Mouse (Mus musculus): ENCODE measurements around the gene Odc1. TPM values are rescaled to one million over a fixed set of nuclear protein-coding genes. Genes with fewer than 3 reads are reported as not detected.

The Odc1 gene
- polyA plus RNA-seq (2014; fragmentation: Nextera tagmentation; extraction: Ambion mirVana), result 339 and 354 TPM in 2 replicates

- H3K9ac ChIP-seq (ENCODE audit: low read length), result peak within 1 kb of the TSS; percentile 96
These were observed at the start of gene Odc1 for GRCm38 (mm10) chr12:17544209-17545106. Odc1 (plus strand) TSS chr12:17544794.

GRCm38 (mm10) chr12:17494809-17495208 is 49.8 kb upstream of the Odc1 start:
- Histone ChIP-seq H3K4me1 (replicated peaks; ENCODE audit: control insufficient read depth, insufficient read depth, low read length) (0 out of 2 replicates have a peak, but pooled peaks cover 3% of the 10 kb centered on the region), H3K27me3 (ENCODE audit: control insufficient read depth, insufficient read depth, low read length) (no peaks in the 10 kb centered on the region), H3K36me3 (ENCODE audit: control insufficient read depth, insufficient read depth, low read length) (no peaks in the 10 kb centered on the region), H3K9me3 (ENCODE audit: control insufficient read depth, low read length) (no peaks in the 10 kb centered on the region), H3K4me2 (ENCODE audit: low read depth, low read length, severe bottlenecking) (no peak overlapping the region), H3K4me3 (ENCODE audit: low read depth, low read length) (no peak overlapping the region), H3K27ac (ENCODE audit: low read depth, low read length) (no peak overlapping the region), H3K9ac (ENCODE audit: low read length) (no peak overlapping the region)
- ATAC-seq (replicated peaks; ENCODE audit: low FRiP score), result no peak
- 68% methylated on average over 4 of the region's 4 CpGs for WGBS
- DNase-seq (ENCODE audit: low spot score), result no peak

More at GRCm38 (mm10) chr12:17544209-17545106, at the start of gene Odc1:
- DNase-seq (ENCODE audit: low spot score) (peak; percentile 100), ATAC-seq (replicated peaks; ENCODE audit: low FRiP score) (peak; percentile 97)
- peak within 1 kb of the TSS; percentile 81 for H3K27ac ChIP-seq (ENCODE audit: low read depth, low read length)
- H3K4me1 ChIP-seq (replicated peaks; ENCODE audit: control insufficient read depth, insufficient read depth, low read length), result peaks cover 3% of the 10 kb centered on the region; the same call in 1 of the 2 replicates
- peak within 1 kb of the TSS; percentile 77 for H3K4me2 ChIP-seq (ENCODE audit: low read depth, low read length, severe bottlenecking)
- under 1% methylated on average over 73 of the region's 98 CpGs for WGBS
- H3K9me3 ChIP-seq (ENCODE audit: control insufficient read depth, low read length), result no peaks in the 10 kb centered on the region
- H3K27me3 ChIP-seq (ENCODE audit: control insufficient read depth, insufficient read depth, low read length), result no peaks in the 10 kb centered on the region
- H3K36me3 ChIP-seq (ENCODE audit: control insufficient read depth, insufficient read depth, low read length), result peaks cover 4% of the 10 kb centered on the region; the same call in 1 of the 2 replicates
- H3K4me3 ChIP-seq (ENCODE audit: low read depth, low read length), result peak within 1 kb of the TSS; percentile 86

DNA sequence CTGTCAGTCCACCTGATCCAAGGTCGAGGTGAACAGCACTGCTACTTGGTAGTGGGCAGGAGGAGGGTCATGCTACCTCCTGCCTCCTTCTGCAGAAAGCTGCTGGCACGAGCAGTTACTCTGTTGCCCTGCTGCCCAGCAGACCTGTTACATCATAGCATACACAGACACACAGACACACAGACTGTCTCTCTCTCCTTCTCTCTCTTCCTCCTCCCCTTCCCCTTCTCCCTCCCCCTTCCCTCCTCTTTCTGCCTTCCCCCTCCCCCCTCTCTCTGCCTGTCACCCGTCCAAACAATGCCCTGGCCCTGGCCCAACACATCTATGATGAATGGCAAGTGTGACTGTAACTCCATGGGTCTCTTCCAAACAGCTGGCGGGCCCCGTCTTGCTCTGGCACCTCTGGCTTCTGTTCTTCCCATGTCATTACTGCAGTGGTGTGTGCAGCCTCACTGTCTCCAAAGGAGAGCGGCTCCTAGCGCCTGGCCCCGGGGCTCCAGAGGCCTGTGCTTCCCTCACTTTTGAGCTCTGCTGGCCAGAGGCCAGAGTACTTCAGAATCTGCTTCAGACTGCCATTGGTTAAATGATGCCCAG is 48.6 kb upstream of the Odc1 start:
- DNase-seq (ENCODE audit: low spot score) (no peak), ATAC-seq (replicated peaks; ENCODE audit: low FRiP score) (no peak)
- WGBS, result 32% methylated on average over 8 of the region's 8 CpGs
- no peaks in the 10 kb centered on the region for H3K27me3 ChIP-seq (ENCODE audit: control insufficient read depth, insufficient read depth, low read length)
- 0 out of 2 replicates have a peak, but pooled peaks cover 3% of the 10 kb centered on the region for H3K4me1 ChIP-seq (replicated peaks; ENCODE audit: control insufficient read depth, insufficient read depth, low read length)
- no peaks in the 10 kb centered on the region for H3K9me3 ChIP-seq (ENCODE audit: control insufficient read depth, low read length)
- no peak overlapping the region for H3K4me3 ChIP-seq (ENCODE audit: low read depth, low read length)
- H3K36me3 ChIP-seq (ENCODE audit: control insufficient read depth, insufficient read depth, low read length), result no peaks in the 10 kb centered on the region
- H3K4me2 ChIP-seq (ENCODE audit: low read depth, low read length, severe bottlenecking), result no peak overlapping the region
- H3K9ac ChIP-seq (ENCODE audit: low read length), result no peak overlapping the region
- no peak overlapping the region for H3K27ac ChIP-seq (ENCODE audit: low read depth, low read length)

GRCm38 (mm10) chr12:17505620-17506074 is 38.9 kb upstream of the Odc1 start:
- H3K27ac ChIP-seq (ENCODE audit: low read depth, low read length), result no peak overlapping the region
- H3K36me3 ChIP-seq (ENCODE audit: control insufficient read depth, insufficient read depth, low read length), result no peaks in the 10 kb centered on the region
- WGBS, result 37% methylated on average over 2 of the region's 2 CpGs
- no peak overlapping the region for H3K4me2 ChIP-seq (ENCODE audit: low read depth, low read length, severe bottlenecking)
- H3K9ac ChIP-seq (ENCODE audit: low read length), result no peak overlapping the region
- no peaks in the 10 kb centered on the region for H3K9me3 ChIP-seq (ENCODE audit: control insufficient read depth, low read length)
- ATAC-seq (replicated peaks; ENCODE audit: low FRiP score) (no peak), DNase-seq (ENCODE audit: low spot score) (no peak)
- H3K4me1 ChIP-seq (replicated peaks; ENCODE audit: control insufficient read depth, insufficient read depth, low read length), result no peaks in the 10 kb centered on the region
- no peaks in the 10 kb centered on the region for H3K27me3 ChIP-seq (ENCODE audit: control insufficient read depth, insufficient read depth, low read length)
- H3K4me3 ChIP-seq (ENCODE audit: low read depth, low read length), result no peak overlapping the region

GRCm38 (mm10) chr12:17506117-17506993 is 38.2 kb upstream of the Odc1 start:
- DNase-seq (ENCODE audit: low spot score) (no peak), ATAC-seq (replicated peaks; ENCODE audit: low FRiP score) (no peak; the same call in 1 of the 2 replicates)
- Histone ChIP-seq H3K27me3 (ENCODE audit: control insufficient read depth, insufficient read depth, low read length) (no peaks in the 10 kb centered on the region), H3K9me3 (ENCODE audit: control insufficient read depth, low read length) (no peaks in the 10 kb centered on the region), H3K4me1 (replicated peaks; ENCODE audit: control insufficient read depth, insufficient read depth, low read length) (no peaks in the 10 kb centered on the region), H3K9ac (ENCODE audit: low read length) (no peak overlapping the region), H3K27ac (ENCODE audit: low read depth, low read length) (no peak overlapping the region), H3K4me3 (ENCODE audit: low read depth, low read length) (no peak overlapping the region), H3K4me2 (ENCODE audit: low read depth, low read length, severe bottlenecking) (no peak overlapping the region), H3K36me3 (ENCODE audit: control insufficient read depth, insufficient read depth, low read length) (no peaks in the 10 kb centered on the region)
- WGBS, result 74% methylated on average over 5 of the region's 5 CpGs

- ATAC-seq (replicated peaks; ENCODE audit: low FRiP score) (no peak), DNase-seq (ENCODE audit: low spot score) (no peak)
- 62% methylated on average over 13 of the region's 13 CpGs for WGBS
- H3K9ac ChIP-seq (ENCODE audit: low read length), result no peak overlapping the region
- no peaks in the 10 kb centered on the region for H3K27me3 ChIP-seq (ENCODE audit: control insufficient read depth, insufficient read depth, low read length)
- H3K4me1 ChIP-seq (replicated peaks; ENCODE audit: control insufficient read depth, insufficient read depth, low read length), result no peaks in the 10 kb centered on the region
- H3K36me3 ChIP-seq (ENCODE audit: control insufficient read depth, insufficient read depth, low read length), result no peaks in the 10 kb centered on the region
- H3K27ac ChIP-seq (ENCODE audit: low read depth, low read length), result no peak overlapping the region
- no peak overlapping the region for H3K4me2 ChIP-seq (ENCODE audit: low read depth, low read length, severe bottlenecking)
- H3K9me3 ChIP-seq (ENCODE audit: control insufficient read depth, low read length), result no peaks in the 10 kb centered on the region
- H3K4me3 ChIP-seq (ENCODE audit: low read depth, low read length), result no peak overlapping the region
These were observed 37.5 kb upstream of the Odc1 start for GRCm38 (mm10) chr12:17506994-17507542.

- WGBS, result 84% methylated on average over 1 of the region's 1 CpGs
- no peaks in the 10 kb centered on the region for H3K4me1 ChIP-seq (replicated peaks; ENCODE audit: control insufficient read depth, insufficient read depth, low read length)
- H3K9me3 ChIP-seq (ENCODE audit: control insufficient read depth, low read length), result no peaks in the 10 kb centered on the region
- H3K27me3 ChIP-seq (ENCODE audit: control insufficient read depth, insufficient read depth, low read length), result no peaks in the 10 kb centered on the region
- no peak overlapping the region for H3K27ac ChIP-seq (ENCODE audit: low read depth, low read length)
- DNase-seq (ENCODE audit: low spot score) (no peak), ATAC-seq (replicated peaks; ENCODE audit: low FRiP score) (no peak)
- H3K9ac ChIP-seq (ENCODE audit: low read length), result no peak overlapping the region
- no peak overlapping the region for H3K4me3 ChIP-seq (ENCODE audit: low read depth, low read length)
- no peaks in the 10 kb centered on the region for H3K36me3 ChIP-seq (ENCODE audit: control insufficient read depth, insufficient read depth, low read length)
- H3K4me2 ChIP-seq (ENCODE audit: low read depth, low read length, severe bottlenecking), result no peak overlapping the region
These were observed 35.3 kb upstream of the Odc1 start for GRCm38 (mm10) chr12:17509310-17509709.

DNA sequence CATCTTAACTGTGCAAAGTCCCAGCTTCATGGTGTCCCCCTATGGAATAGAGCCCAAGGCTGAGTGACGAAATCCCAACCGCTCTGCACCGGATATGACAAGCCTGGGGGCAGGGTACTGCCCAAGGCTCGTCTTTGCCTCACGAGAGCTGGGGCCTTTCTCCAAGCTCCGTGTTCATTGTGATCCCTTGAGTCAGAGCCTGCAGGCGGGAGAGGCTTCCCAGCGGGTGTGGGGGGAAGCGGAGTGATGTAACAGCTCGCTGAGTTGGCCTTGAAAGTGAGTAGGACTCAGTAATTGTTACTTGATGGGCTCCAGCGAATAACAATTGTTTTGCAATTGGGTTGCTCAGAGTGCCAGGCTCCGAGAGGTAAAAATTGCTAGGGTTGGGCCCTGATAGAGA is 34.4 kb upstream of the Odc1 start:
- no peaks in the 10 kb centered on the region for H3K27me3 ChIP-seq (ENCODE audit: control insufficient read depth, insufficient read depth, low read length)
- no peaks in the 10 kb centered on the region for H3K4me1 ChIP-seq (replicated peaks; ENCODE audit: control insufficient read depth, insufficient read depth, low read length)
- no peak overlapping the region for H3K27ac ChIP-seq (ENCODE audit: low read depth, low read length)
- H3K9me3 ChIP-seq (ENCODE audit: control insufficient read depth, low read length), result no peaks in the 10 kb centered on the region
- no peak overlapping the region for H3K4me2 ChIP-seq (ENCODE audit: low read depth, low read length, severe bottlenecking)
- H3K4me3 ChIP-seq (ENCODE audit: low read depth, low read length), result no peak overlapping the region
- ATAC-seq (replicated peaks; ENCODE audit: low FRiP score) (no peak), DNase-seq (ENCODE audit: low spot score) (peak; percentile 54)
- WGBS, result 52% methylated on average over 12 of the region's 12 CpGs
- no peak overlapping the region for H3K9ac ChIP-seq (ENCODE audit: low read length)
- H3K36me3 ChIP-seq (ENCODE audit: control insufficient read depth, insufficient read depth, low read length), result no peaks in the 10 kb centered on the region

All from forebrain, embryonic 11.5 days (tissue).